Mouse (Mus musculus) gonadal fat pad, adult 2 months (tissue): ENCODE measurements around the gene Grhl3. TPM values are rescaled to one million over a fixed set of nuclear protein-coding genes. Genes with fewer than 3 reads are reported as not detected.

Experiments used
- DNase-seq: peaks from one replicate; pipeline ENCODE4 v3.0.0-alpha.2; 2012; ENCODE audit warnings: low read depth
- polyA plus RNA-seq: library from polyadenylated mRNA; depleted of rRNA; stranded (reverse); fragments of >200 nt; gene quantifications from 2 replicates; pipeline ENCODE4 v1.2.3, GENCODE M21; 2012

The Grhl3 gene
- polyA plus RNA-seq, 1 experiment: not detected

DNA sequence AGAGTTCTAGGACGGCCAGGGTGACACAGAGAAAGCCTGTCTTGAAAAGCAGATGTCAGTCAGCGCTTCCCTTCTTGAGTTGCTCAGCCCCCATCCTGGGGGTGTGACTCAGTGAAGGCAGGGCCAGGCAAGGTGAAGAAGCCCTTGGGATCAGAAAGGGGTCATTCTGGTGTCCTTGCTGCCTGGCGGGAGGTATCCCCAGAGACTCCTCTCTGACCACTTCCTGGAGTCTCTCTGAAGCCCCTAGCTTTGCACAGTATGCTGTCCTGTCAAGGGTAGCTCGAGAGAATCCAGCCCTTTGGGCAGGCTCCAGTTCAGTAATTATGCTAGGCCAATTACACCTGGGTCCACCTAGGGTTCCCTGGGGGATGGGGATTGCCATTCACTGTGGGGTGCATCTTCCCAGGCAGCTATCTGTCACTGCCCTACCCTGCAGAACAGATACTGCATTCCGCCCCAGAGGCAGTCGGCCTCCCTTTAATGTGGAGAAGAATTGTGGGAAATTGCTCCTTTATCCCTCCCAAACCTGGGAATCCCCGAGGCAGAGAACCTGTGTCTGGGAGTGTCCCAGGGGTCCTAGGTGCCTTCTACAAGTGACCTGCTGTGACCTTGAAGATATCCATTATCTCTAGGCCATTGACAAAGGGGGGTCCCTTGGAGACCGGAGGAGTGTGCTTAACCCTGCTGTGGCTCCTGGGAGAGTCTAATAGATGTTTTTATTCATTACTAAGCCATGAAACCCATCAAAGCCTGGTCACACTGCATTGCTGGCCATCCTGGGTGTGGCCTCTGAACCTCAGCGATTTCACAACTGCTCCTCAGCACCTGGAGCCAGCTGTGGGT is 41.4 kb downstream of the Grhl3 start:
- DNase-seq: no peak

DNA sequence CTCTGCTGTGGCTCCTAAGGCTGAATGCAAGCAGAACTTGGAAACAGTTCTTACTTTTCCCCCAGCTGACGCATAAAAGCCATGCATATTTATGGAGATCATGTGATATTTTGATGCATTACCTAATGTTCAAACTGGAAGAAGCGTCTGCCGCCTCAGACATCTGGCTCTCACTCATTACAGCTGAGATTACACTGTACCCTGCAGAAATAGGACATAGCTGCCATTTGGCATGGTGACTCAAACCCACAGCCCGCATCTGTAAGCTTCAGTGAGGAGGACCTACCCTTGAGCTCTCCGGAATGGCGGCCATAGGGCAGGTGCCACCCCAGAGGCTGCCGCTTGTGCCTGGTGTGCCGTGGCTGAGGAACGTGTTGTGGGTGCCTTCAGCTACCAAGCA is 42.2 kb downstream of the Grhl3 start:
- DNase-seq: no peak

DNA sequence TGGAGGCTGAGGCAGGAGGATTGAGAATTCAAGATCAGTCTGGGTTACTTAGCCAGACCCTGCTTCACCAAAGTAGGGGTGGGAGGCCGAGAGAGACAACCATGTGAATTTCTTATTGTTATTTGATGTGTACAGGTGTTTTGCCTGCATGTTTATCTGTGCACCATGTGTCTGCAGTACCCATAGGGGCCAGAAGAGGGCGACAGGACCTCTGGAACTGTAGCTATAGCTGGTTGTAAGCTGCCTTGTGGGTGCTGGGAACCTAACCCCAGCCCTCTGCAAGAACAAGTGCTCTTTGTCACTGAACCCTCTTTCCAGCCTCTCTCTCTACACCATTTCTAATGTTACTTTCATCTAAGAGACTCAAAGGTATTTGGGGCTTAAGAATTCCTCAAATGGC is 43.2 kb downstream of the Grhl3 start:
- DNase-seq: no peak

DNA sequence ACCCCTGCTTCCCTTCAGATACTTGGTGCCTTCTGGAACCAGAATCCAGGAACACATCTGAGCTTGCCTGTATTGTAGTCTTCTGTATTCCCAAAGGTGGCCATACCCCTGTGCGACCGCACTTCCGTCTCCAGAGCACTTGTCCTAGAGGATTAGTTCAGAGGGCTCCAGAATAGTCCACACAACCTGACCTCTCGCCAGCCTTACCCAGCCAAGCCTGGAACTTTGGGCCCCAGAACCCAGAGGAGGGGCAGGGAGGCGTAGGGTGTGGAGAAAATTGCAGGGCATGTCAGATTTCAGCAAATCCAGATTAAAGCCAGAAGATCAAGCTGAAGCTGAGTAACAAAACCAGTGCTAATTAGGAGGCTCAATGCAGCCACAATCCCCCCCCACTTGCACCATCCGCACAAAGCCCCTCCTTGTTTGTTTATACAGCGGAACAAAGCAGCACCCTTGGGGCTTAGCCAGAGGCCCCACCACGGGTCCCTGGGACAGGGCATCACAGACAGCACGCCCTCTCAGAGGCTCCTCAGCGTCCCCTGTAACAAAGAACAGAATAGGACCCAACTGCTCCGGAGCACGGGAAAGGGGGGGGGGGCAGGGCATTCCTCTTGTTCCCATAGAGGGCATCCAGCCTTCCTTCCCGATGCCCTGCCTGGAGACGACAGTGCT is 47.3 kb downstream of the Grhl3 start:
- no peak for DNase-seq

DNA sequence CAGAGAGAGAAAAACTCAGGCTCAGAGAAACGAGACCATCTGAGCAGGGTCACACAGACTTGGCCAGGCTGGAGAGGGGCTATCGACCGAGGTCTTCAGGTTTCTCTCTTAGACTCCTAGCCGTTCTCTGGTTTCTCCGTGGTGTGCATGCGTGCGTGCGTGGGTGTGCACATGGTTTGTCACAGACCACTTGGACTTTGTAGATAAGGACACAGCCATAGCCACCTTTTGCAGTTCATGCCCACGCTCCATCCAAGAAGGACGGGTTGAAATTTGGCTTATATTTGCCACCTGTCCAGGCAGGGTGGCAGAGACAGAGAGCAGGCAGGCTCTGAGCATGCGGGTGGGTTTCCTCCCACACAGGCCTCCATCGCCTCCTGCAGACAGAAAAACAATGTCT is 48.4 kb downstream of the Grhl3 start:
- no peak for DNase-seq

DNA sequence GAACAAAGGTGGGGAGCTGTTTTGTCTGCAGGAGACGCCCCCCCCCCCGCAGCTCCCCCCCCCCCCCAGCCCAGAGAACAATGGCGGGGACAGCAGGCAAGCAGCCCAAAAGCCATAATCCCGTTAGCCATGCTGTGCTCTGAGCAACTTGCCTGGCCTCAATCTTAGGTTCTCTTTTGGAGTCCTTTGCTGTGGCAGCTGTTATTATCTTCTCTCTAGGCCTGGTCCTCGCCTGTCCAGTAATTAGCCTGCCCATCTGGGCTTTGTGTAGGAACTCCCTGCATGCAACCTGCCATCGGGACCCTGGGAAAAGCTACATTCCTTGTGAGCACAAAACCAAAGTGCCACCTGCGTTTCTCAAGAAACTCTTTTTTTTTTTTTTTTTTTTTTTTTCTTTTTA is 49.5 kb downstream of the Grhl3 start:
- DNase-seq: no peak

DNA sequence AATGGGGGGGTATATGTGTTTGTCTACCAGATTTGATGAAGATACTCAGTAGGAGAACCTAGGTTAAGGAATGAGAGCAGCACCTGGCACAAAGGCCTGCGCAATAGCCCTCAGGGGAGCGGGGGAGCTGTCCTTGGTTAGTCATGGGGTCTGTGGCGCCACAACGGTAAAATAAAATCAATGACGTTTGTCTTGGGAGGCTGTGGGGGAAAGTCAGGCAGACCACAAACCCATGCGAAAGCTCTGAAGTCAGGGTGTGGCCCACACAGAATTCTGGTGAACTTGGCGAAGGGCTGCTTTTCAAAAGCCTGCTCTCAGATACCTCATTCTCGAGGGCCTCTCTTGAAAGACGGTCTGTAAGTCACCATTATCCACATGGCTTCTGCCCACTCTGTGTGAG is 53.0 kb downstream of the Grhl3 start:
- DNase-seq: no peak

DNA sequence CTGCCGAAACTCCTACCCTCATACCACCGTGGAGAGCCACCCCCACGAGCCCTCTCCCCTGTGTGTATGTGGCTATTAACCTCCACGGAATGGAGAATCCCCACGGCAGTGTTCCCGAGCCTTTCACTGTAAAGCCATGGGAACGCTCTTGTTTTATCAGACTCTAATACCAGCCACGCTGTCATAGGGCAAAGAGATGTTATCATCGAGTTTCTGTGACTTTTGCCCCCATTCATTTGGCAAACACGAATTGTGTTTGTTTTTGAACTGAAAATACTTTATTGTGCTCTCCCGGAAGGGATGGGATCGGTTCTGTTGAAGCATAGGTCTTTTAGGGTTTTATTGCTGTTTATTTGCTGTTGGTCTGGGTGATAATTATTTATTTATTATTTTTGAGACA is 55.3 kb downstream of the Grhl3 start:
- DNase-seq: no peak

DNA sequence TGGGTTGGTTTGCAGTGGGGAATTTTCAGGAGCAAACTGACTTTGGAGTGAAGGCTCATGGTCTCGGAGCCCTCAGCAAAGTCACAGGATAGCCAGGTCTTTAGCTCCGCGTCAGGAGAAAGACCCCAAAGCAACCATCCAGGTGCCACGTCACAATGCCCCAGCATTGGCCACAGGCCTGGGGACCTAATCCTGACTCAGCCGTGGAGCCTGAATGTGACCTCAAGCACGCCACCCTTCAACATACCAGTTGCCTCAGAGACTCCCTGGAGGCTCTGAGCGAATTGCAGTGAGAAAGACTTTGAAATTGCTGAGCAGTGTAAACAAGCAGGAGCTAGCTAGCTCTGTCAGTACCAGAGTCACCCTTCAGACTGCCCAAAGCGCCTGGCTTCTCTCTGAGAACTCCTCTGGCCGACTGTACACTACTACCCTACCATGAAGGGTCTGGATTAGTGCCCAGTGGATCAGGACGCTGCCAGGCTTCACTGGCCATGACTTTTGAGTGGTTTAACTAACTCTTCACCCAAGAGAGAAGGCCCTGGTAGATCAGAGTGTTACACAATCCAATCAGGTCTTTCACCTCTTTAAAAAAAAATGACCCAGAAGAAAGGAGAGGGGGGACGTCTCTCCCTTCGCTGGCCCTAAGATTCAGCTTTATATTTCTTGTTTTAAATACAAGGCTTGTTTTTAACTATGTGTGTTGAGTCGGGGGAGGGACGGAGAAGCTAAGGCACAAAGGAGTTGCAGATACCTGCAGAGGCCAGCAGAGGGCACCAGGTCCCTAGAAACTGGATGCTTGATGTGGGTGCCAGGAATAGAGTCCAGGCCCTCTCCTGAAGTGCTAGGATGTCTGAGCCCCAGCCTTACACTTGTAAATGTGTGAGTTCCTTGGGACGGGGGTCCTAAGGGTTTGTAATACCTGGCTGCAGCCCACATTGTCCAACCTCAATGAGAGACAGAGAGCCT is 56.8 kb downstream of the Grhl3 start:
- DNase-seq: no peak

DNA sequence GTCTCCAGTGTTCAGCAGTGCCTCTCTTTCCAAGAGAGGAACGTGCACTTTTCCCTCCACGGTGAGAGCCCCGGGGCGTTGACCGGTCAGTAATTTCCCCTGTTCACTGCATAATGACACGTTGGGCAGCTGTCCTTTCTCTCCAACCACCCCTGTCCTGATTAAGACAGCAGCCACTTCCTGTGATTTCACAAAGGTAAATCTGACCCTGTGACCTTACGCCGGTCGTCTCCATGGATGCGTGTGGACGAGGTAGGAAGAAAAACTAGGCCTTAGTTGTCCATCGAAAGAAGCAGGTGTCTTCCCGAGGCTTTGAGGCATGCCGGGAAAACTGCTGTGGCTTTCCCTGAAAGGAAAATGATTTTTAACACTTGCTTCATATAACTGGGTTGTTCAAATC is 58.5 kb downstream of the Grhl3 start:
- no peak for DNase-seq

DNA sequence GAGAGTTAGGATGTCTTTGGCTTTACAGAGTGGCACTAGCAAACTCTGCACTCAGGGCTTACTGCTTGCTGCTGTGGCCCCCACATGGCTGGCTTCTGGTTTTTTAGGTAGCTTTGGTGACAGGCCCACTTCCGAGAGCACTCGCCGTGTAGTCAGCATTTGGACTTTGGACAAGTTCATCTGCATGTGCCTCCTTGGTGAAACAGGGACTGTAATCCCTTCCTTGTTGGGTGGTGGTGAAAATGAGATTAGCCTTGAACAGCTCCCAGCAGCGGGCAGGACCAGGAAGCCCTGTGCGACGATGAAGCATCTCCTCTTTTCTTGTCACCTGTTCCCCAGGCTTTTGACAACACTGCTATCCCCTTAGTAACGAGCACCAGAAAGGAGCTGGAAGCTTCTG is 59.6 kb downstream of the Grhl3 start:
- DNase-seq: no peak

DNA sequence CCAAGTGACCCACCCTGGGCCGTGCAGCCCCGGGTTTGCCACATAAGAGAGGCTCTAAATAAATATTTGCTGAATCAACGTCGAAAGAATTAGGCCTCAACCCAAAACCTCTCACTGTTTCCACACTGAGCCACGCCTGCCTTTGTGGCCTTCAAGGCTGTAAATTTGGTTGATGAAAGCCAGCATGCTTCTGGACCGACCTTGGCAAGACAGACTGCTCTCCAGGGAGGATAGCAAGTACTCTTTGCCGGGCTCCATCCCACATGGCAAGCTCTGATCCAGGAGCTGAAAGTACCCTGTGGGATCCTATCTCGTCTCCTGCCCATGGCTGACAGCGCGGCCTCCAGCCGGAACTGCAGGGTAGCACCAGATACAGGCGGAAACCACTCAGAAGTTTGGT is 63.9 kb downstream of the Grhl3 start:
- DNase-seq: no peak

DNA sequence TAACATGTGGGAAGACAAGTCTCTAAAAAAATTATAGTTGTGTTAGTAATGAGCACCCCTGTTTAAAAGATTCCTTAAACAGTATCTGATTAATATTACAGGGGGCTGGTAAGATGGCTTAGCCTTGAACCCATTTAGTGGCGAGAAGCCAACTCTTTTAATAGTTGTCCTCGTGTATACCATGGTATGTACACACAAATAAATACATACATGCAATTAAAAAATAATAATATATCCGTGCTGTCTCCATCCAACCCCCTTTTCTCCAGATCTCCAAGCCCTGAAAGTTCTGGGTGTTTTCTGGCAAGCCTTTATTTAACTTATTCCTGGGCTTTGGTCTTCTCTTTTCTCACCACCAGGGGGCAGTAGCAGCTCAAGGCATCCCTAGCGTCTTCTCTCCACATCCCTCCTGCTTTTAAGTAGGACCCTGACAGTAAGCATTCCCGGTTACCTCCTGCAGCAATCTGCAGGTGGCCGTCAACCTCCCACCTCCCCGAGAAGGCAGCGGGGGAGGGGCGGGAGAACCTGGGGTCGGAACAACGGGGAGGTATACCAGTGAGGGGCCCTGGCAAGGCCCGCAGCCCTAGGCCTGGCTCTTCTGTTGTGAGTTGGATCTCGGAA is 64.9 kb downstream of the Grhl3 start:
- DNase-seq: no peak

DNA sequence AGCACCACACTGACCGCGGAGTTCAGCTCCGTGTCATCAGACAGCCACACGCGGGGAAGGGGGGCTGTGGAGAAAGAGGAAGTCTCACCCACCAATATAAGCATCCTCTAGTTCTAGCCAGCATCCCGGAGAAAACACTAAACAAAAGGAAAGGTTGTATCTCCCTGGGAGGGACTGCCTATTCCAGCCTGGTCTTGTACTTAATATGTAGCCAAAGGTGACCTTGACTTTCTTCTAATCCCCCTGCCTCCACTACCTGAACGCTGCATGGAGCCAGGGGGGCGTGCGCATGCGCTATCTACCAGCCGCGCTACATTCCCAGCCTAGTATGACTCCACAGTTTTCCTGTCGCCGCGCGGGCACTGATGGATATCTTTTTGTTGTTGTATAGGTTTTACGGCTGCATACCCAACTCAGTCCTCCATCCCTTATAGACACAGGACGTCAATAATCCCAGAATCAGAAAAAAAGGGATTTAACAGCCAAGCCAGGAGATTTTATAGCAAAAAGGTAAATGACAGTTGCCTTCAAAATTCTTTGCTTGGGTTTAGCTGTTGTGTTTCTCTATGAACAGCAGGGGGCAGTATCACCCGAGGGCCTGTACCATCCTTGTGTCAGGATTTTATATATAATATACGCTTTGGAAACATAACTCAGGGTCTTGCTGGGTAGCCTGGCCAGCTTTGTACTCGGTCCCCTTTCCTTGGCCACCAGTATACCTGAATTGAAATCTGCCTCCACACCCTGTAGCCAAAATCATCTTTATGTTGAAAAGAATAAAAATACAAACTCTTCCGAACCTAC is 65.7 kb downstream of the Grhl3 start:
- DNase-seq: no peak

DNA sequence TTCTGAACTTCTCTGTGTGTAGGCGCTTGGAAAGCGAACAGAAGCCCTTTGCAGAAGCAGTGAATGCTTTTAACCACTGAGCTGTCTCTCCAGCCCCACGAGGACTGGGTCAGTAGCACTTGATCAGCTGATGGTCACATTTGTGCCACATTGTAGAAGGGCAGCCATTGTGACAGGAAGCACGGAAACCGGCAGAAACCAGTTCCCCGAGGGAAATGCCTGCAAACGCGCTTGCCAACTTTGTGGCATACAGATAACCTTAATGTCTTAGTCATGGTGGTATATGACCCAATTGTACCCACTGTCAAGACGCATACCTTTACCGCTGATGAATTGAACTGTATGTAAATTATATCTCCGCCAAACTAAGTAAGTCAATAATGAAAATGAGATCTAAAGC is 67.6 kb downstream of the Grhl3 start:
- DNase-seq: no peak

DNA sequence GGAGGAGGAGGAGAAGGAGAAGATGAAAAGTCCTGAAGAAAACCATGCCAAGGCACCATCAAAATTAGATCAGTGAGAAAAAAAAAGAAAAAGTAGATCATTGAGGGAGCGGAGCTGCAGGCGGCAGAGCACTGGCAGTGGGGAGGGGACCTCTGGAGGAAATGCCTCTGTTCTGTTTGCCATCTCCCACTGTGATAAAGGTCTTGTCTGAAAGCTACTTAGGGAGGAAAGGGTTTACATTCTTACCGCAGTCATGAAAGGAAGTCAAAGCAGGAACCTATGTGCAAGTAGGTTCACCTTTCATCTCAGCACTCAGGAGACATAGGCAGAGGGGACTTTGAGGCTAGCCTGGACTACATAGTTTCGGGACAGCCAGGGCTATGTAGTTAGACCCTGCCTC is 71.8 kb downstream of the Grhl3 start:
- DNase-seq: no peak

DNA sequence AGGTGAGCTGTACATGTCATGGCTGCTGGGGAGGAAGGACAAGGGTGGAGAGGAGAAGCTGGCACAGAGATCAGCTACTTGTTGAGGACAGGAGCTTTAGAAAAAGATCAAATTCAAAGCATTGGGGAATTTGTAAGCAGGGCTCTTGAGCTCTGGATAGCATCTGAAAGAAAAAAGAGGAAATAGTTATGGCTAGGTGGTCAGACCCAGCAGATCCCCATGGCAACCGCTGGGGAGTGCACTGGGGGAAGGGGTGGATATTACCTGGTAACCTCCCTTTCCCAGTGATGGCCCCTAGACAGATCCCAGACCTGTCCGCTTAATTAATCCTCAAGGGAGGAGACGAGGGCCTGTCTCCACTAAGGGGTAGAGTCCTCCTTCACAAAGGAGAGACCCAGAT is 73.6 kb downstream of the Grhl3 start:
- DNase-seq: no peak

DNA sequence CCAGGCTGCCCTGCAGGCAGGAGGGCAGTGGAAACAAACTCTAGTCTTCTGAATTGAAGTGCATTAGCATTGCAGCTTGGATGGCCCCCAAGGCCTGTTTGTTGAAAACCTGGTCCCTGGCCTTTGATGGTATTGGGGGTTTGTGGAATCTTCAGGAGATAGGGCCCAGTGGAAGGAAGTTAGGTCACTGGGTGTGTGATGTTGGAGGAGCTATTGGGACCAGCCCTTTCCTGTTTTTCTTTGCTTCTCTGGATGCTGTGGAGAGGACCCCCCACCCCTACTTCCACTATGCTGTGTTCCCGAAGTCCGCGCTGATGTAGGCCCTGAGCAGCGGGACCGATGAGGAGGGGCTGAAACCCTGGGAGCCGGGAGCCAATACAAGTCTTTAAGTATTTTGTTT is 75.3 kb downstream of the Grhl3 start:
- no peak for DNase-seq

DNA sequence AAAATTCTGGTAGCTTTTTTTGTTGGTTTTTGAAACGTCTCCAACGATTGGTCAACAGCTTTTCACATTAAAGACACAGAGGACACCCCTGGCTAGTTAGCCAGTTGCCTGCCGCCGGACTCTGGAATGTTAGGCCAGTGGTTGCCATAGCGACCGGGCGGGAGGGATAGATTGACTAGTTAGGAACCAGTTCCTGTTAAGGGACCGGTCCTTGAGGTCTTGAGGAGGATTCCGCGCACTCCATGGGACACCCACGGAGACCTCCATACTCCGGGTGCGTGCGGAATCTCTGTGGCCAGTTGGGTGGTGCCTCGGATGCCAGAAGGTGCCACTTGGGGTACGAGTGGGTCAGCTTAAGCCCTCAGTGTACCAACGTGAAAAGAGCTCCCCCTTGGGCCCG is 77.6 kb downstream of the Grhl3 start:
- no peak for DNase-seq

DNA sequence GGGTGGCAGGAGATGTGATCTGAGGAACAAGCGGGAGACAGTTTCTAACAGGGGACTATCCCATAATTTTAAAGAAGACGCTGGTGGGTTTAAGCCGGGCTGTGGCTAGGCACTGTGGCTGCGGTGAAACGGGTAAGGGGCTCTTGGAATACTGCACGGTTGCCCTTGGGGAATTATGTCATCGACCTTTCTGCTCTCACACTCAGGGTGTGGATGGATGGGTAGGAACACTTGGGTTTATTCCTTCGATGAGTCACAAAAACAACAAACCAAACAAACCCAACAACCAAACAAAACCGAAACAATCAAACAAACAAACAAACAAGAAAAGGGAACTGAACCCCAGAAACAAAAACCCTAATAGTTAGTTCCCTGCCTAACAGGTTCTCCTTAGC is 78.0 kb downstream of the Grhl3 start:
- no peak for DNase-seq
